Mouse (Mus musculus) fat pad, adult 2 months (tissue): Measurements from ENCODE around the gene Atp6v1c2.

Experiments used
- DNase-seq: peaks from one replicate; pipeline ENCODE4 v3.0.0-alpha.2; 2011; ENCODE audit warnings: low read depth, low spot score; ENCODE audit errors: extremely low read depth

Atp6v1c2 gene

DNA sequence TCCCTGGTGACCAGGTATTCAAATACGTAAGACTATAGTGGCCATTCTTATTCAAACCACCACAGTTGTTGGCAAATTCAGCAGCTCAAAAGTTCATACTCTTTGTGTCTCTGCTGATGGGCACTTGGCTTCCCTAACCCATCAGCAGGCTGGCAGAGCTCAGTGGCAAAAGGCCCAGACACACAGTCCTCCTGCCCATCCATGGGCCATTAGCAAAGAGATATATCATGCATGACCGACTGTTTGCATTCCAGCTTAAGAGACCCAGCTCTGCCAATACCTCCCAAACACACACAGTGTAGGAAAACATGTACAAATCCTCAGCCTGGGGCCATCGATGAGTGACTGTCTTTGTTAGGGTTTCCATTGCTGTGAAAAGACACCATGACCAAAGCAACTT lies 68.2 kb downstream of the Atp6v1c2 start:
- DNase-seq, result no peak

DNA sequence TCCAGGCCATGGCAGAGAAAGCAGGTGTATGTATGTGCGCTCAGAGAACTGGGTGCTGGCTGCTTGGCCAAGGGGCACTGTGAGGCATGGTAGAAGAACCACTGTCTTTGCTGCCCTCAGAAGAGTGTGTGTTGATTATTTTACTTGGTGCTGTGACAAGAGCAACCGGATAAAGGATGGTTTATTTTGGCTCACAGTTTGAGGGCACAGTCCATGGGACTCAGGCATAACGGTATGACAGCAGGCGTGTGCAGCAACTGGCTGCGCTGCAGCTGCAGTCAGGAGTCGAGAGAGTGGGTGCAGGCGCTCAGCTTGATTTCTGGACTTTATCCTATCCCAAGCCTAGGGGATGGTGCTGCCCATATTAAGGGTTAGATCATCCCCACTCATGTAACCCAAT lies 70.7 kb downstream of the Atp6v1c2 start:
- DNase-seq, result no peak

DNA sequence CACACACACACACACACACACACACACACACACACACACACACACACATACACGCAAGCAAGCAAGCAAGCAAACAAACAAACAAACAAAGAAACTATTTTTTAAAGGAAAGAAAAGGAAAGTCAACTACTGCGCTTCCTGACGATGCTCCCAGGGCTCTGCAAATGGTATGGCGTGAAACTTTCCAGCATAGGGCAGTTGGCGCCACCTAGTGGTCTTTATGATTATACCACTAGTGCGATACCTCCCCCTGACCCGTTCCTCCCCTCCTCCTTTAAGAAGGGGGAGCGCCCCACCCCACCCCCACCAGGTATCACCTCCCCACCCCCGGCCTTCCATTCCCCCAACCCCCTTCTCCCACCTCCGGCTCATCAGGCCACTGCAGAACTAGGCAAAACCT lies 72.3 kb downstream of the Atp6v1c2 start:
- DNase-seq, result no peak

DNA sequence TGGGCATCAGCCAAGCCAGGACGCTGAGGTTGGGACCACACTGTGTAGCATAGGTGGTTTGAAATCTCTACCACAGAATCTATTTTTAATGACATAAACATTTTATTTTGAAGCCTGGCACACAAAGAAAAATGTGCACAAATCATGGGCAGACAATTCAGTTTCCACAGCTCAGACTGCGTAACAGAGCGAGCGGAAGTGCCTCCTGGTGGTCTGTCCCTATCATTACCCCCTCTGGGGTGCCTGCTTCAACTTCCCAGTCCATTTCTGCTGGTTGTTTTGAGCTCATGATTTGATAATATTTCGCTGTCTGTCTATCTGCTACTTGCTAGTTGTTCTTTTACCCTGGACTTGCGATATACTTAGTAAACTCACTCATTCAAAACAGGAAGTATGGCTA lies 73.6 kb downstream of the Atp6v1c2 start:
- no peak for DNase-seq

DNA sequence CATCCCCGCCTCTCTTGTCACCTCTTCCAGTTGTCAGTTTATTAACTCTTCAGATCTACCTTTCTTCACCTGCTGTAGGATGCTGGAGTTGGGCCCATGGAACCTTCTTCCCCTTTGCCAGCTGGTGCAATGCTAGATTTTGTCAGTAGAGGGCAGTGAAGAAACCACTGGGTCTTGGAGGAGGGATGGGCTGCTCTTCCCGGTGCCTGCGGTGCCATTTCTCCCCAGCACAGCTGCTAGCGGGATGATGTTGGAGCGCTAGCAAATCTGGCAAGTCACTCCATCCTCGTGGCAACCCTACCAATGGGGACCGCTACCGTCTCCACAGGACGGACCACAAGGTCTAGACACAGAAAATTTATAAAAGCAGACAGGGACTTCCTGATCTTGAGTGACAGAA lies 76.1 kb downstream of the Atp6v1c2 start:
- no peak for DNase-seq

DNA sequence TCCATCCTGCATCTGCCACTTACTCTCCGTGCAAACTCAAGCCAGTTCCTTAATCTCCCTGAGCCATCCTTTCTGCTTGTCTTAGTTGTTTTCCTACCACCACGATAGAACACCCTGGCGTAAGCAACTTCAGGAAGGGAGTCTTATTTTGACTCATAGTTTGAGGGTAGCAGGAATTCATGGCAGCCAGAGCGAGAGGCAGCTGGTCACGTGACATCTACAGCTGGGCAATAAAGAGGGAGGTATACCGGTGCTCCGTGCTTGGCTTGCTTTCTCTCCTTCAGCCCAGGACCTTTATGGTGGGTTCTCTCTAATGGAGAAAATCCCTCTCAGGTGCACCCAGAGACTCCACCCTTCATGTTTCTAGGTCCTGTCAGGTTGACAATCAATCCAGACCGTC lies 78.2 kb downstream of the Atp6v1c2 start:
- DNase-seq, result no peak

DNA sequence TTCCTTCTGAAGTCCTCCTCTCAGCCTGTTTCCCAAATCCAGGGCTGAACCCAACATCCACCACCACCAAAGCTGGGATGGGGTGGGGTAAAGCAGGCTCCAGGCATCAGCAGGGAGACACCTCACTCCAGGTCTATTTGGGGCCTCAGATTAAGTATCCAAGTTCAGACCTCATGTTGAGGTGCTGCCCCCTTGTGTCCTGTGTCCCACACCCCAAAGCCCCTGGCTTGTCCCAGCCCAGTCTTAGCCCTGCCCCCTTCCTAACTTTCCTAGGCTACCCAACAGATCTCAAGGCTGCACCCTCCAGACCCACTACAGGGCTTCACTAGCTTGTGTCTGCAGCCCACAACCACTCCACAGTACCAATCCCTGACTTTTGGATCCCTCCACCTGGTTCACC lies 87.1 kb downstream of the Atp6v1c2 start:
- no peak for DNase-seq

DNA sequence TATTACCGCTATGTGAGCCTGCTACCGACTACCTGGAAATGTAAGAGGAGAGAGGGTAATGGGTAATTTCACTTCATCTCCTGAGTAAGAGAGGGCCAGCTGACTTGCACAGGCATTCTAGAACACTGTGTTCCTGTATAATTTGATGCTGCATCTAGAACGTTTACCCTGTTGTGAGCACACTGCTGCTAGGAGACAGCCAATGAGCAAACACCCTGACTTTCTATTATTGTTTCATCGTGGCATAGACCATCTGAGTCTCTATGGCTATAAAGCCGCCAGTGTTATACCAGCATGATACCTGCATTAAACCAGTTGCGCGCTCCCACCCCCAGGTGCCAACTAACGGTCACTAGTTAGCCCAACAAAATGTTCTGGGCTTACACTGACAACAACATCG lies 87.5 kb downstream of the Atp6v1c2 start:
- DNase-seq, result no peak

DNA sequence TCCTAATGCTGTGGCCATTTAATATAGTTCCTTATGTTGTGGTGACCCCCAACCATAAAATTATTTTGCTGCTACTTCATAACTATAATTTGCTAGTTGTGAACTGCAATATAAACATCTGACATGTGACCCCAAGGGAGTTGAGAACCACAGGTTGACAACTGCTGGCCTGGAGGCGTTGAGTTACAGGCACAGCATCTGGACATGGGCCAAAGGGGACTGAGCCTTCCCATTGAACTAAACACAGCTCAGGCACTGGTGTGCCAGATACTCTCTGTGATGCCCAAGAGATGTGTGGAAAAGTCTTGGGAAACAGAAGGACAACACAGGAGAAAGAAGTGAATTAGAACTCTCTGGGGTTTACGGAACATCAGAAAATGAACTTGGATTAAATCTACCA lies 88.1 kb downstream of the Atp6v1c2 start:
- DNase-seq, result no peak

DNA sequence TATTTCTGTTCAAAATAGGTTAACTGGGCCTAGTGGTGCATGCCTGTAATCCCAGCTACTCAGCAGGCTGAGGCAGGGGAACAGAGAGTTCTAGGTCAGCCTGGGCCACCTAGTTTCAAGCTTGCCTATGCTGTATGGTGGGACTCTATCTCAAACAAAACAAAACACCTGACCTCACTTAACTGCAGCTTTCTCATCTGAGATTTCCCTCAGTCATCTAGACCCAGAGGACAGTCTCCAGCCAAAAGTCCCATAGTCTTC lies 89.8 kb downstream of the Atp6v1c2 start:
- no peak for DNase-seq

DNA sequence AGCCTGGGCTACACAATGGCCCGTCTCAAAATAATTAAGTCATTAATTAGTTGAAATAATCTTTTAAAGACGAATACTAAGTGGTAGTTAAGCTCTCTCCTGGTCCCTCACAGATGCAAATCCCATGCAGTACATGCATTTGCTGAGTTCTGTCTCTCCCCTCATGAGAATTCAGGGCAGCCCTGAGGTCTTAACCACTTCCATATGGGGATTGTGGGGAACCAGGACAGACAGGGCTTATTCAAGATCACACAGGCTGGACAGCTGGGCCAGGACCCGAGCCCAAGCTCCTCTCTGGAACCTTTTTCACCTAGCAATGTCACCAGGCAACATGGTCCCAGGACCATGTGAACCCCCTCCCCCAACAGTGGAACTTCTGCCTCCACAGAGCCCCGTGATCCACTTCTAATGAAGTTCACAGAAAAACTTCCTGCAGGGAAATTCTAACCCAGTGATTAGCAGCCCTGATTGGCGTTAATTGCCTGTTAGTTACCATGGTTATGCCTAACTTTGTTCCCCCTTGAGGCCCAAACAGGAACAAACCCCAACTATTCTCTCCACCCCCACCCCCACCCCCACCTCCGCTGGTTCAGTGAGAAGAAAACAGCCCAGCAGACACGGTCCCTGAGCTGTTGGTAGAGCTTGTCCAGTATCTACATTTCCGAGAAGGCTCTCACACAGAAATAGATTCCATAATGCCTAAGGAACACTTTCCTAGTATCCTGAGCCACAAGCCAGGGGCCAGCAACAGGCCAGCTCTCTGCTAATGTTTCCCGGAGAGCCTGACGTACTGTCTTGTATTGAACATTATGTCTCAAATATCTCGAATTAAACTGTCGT lies 90.4 kb downstream of the Atp6v1c2 start:
- no peak for DNase-seq

DNA sequence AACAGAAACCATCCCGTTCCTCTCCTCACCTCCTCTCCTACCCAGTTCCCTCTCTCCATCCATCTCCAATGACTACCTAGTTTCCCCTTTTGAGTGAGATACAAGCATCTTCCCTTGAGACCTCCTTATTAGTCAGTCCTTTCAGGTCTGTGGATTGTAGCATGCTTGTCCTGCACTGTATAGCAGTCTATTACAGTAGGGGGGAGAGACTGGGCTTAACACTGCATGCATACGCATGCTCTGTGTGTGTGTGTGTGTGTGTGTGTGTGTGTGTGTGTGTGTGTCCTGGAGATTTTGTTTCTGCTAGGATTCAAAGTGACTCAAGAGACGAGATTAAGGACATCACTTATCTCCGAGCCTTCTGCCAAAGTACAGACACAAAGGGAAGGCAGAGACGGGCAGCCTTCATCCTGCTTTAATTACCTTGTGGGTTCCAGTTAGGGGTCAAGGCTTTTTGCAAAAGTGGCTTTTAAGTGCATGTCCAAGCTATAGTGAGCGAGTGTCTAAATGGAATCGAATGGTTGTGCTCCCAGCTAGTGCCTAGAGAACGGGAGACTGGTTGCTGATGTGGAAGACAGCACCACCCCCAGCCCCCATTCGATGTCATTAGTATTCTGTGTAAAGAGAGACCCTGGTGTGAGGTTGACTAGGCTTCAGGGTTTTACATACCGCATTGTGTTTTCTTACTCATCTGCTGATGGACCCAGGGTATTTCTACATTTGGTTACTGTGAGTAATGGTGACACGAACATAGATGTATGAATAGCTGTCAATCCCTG lies 93.4 kb downstream of the Atp6v1c2 start:
- DNase-seq, result no peak
